Mouse (Mus musculus) hindbrain, embryonic 14.5 days (tissue): ENCODE results near the gene Atp6v1b1. TPM values are rescaled to one million over a fixed set of nuclear protein-coding genes. Genes with fewer than 3 reads are reported as not detected.

Source experiments
- polyA plus RNA-seq: library from polyadenylated mRNA; unstranded; fragments of >200 nt; fragmentation: Nextera tagmentation; extraction: Ambion mirVana; gene quantifications from 2 replicates; pipeline ENCODE4 v1.2.1, GENCODE M21; 2014

The Atp6v1b1 gene
- polyA plus RNA-seq, 1 experiment from 2014 or later = not detected

Other genes starting within 250 kb of the Atp6v1b1 start
- 68.8 and 69.2 TPM in 2 replicates for gene Dguok, start 236.0 kb upstream of the Atp6v1b1 start, polyA plus RNA-seq
- 2.6 and 3.3 TPM in 2 replicates for gene Actg2, start 206.7 kb upstream of the Atp6v1b1 start, polyA plus RNA-seq
- gene Stambp, start 170.3 kb upstream of the Atp6v1b1 start, polyA plus RNA-seq = 59.4 and 63.6 TPM in 2 replicates
- gene Clec4f, start 86.8 kb upstream of the Atp6v1b1 start, polyA plus RNA-seq = not detected in 2 replicates
- not detected in 2 replicates for gene Cd207, start 65.1 kb upstream of the Atp6v1b1 start, polyA plus RNA-seq
- gene Vax2, start 31.7 kb upstream of the Atp6v1b1 start, polyA plus RNA-seq = not detected in 2 replicates
- not detected in 2 replicates for gene Ankrd53, start 19.7 kb downstream of the Atp6v1b1 start, polyA plus RNA-seq
- 49.2 and 58.4 TPM in 2 replicates for gene Tex261, start 32.8 kb downstream of the Atp6v1b1 start, polyA plus RNA-seq
- gene Nagk, start 52.0 kb downstream of the Atp6v1b1 start, polyA plus RNA-seq = 89.7 and 98.1 TPM in 2 replicates
- gene Paip2b, start 88.8 kb downstream of the Atp6v1b1 start, polyA plus RNA-seq = 22.1 and 28.3 TPM in 2 replicates
- 96.5 and 97.4 TPM in 2 replicates for gene Zfp638, start 124.1 kb downstream of the Atp6v1b1 start, polyA plus RNA-seq